Mouse (Mus musculus): ENCODE data around the gene Gm42517. TPM values are rescaled to one million over a fixed set of nuclear protein-coding genes. Genes with fewer than 3 reads are reported as not detected.

The Gm42517 gene
- polyA plus RNA-seq, 1 experiment, result 0.53 TPM

DNA sequence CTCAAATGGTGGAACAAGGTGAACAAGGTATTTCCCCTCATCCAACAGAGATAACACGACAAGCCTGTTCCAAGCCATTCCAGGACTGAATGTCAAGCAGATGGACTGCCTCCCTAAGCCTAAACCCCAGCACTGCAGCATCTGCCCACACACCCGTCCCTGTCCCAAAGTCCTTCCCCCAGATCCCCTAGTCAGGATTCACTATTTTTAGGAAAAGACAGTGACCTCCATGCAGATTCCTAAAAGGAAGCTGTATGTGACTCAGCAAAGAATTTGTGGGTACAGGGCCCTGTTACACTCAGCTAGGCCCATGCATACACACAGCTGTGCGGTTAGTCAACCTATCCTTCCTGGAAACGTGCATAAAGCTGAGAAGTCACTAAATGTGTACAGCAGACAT is 18.7 kb upstream of the Gm42517 start:
- H3K36me3 ChIP-seq (ENCODE audit: control insufficient read depth, insufficient read depth, low read length), result no peaks in the 10 kb centered on the region
- no peak for TF ChIP-seq POLR2A (IDR thresholded peaks at IDR 0.05; ENCODE audit: control insufficient read depth, low read depth, low read length)
- TF ChIP-seq CTCF (IDR thresholded peaks at IDR 0.05; ENCODE audit: control insufficient read depth, insufficient read depth, insufficient replicate concordance, low read depth, low read length), result no peak
- H3K4me1 ChIP-seq (ENCODE audit: control insufficient read depth, insufficient read depth, low read length), result no peaks in the 10 kb centered on the region
- no peak overlapping the region for H3K27ac ChIP-seq (ENCODE audit: control insufficient read depth, insufficient read depth, low read depth, low read length)
- H3K27me3 ChIP-seq (ENCODE audit: control insufficient read depth, insufficient read depth, low read length), result no peaks in the 10 kb centered on the region
- H3K4me3 ChIP-seq (ENCODE audit: control insufficient read depth, low read depth, low read length), result no peak overlapping the region

GRCm38 (mm10) chr5:108385632-108386031 is 17.9 kb upstream of the Gm42517 start:
- H3K4me1 ChIP-seq (ENCODE audit: control insufficient read depth, insufficient read depth, low read length), result no peaks in the 10 kb centered on the region

GRCm38 (mm10) chr5:108378346-108378745 is 10.6 kb upstream of the Gm42517 start:
- no peaks in the 10 kb centered on the region for H3K4me1 ChIP-seq (ENCODE audit: control insufficient read depth, insufficient read depth, low read length)
- no peaks in the 10 kb centered on the region for H3K27me3 ChIP-seq (ENCODE audit: control insufficient read depth, insufficient read depth, low read length)
- TF ChIP-seq POLR2A (IDR thresholded peaks at IDR 0.05; ENCODE audit: control insufficient read depth, low read depth, low read length) (no peak), CTCF (IDR thresholded peaks at IDR 0.05; ENCODE audit: control insufficient read depth, insufficient read depth, insufficient replicate concordance, low read depth, low read length) (no peak)
- H3K36me3 ChIP-seq (ENCODE audit: control insufficient read depth, insufficient read depth, low read length), result no peaks in the 10 kb centered on the region
- no peak overlapping the region for H3K27ac ChIP-seq (ENCODE audit: control insufficient read depth, insufficient read depth, low read depth, low read length)
- no peak overlapping the region for H3K4me3 ChIP-seq (ENCODE audit: control insufficient read depth, low read depth, low read length)

More at GRCm38 (mm10) chr5:108385632-108386031, 17.9 kb upstream of the Gm42517 start:
- no peak overlapping the region for H3K27ac ChIP-seq (ENCODE audit: control insufficient read depth, insufficient read depth, low read depth, low read length)
- no peaks in the 10 kb centered on the region for H3K27me3 ChIP-seq (ENCODE audit: control insufficient read depth, insufficient read depth, low read length)
- no peak overlapping the region for H3K4me3 ChIP-seq (ENCODE audit: control insufficient read depth, low read depth, low read length)
- H3K36me3 ChIP-seq (ENCODE audit: control insufficient read depth, insufficient read depth, low read length), result no peaks in the 10 kb centered on the region
- TF ChIP-seq POLR2A (IDR thresholded peaks at IDR 0.05; ENCODE audit: control insufficient read depth, low read depth, low read length) (no peak), CTCF (IDR thresholded peaks at IDR 0.05; ENCODE audit: control insufficient read depth, insufficient read depth, insufficient replicate concordance, low read depth, low read length) (no peak)

- no peaks in the 10 kb centered on the region for H3K27me3 ChIP-seq (ENCODE audit: control insufficient read depth, insufficient read depth, low read length)
- TF ChIP-seq POLR2A (IDR thresholded peaks at IDR 0.05; ENCODE audit: control insufficient read depth, low read depth, low read length) (no peak), CTCF (IDR thresholded peaks at IDR 0.05; ENCODE audit: control insufficient read depth, insufficient read depth, insufficient replicate concordance, low read depth, low read length) (no peak)
- H3K4me3 ChIP-seq (ENCODE audit: control insufficient read depth, low read depth, low read length), result no peak overlapping the region
- H3K4me1 ChIP-seq (ENCODE audit: control insufficient read depth, insufficient read depth, low read length), result no peaks in the 10 kb centered on the region
- no peaks in the 10 kb centered on the region for H3K36me3 ChIP-seq (ENCODE audit: control insufficient read depth, insufficient read depth, low read length)
- no peak overlapping the region for H3K27ac ChIP-seq (ENCODE audit: control insufficient read depth, insufficient read depth, low read depth, low read length)
Observed at GRCm38 (mm10) chr5:108376059-108376458, 8.3 kb upstream of the Gm42517 start.

DNA sequence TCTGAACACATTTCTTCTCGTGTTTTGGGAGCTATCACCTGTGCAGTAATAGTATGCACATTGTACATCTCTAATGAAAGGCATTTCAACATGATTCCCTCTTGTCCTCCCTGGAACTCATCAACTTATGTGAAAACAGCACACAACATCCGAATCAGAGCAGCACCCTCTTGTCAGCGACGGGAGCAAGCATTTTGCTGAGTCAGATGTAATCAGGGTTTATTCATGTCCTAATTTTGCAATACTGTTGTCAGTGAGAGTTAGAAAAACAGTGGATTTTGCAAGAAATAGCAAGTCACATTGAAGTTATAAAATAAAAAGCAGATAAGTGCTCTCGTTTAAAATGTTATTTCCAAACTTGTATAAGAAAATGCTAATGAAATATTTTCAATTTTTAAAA is 6.4 kb upstream of the Gm42517 start:
- peaks cover 3% of the 10 kb centered on the region for H3K4me1 ChIP-seq (ENCODE audit: control insufficient read depth, insufficient read depth, low read length)
- no peak overlapping the region for H3K4me3 ChIP-seq (ENCODE audit: control insufficient read depth, low read depth, low read length)
- no peaks in the 10 kb centered on the region for H3K27me3 ChIP-seq (ENCODE audit: control insufficient read depth, insufficient read depth, low read length)
- no peaks in the 10 kb centered on the region for H3K36me3 ChIP-seq (ENCODE audit: control insufficient read depth, insufficient read depth, low read length)
- TF ChIP-seq CTCF (IDR thresholded peaks at IDR 0.05; ENCODE audit: control insufficient read depth, insufficient read depth, insufficient replicate concordance, low read depth, low read length), result no peak
- TF ChIP-seq POLR2A (IDR thresholded peaks at IDR 0.05; ENCODE audit: control insufficient read depth, low read depth, low read length), result no peak
- H3K27ac ChIP-seq (ENCODE audit: control insufficient read depth, insufficient read depth, low read depth, low read length), result no peak overlapping the region

DNA sequence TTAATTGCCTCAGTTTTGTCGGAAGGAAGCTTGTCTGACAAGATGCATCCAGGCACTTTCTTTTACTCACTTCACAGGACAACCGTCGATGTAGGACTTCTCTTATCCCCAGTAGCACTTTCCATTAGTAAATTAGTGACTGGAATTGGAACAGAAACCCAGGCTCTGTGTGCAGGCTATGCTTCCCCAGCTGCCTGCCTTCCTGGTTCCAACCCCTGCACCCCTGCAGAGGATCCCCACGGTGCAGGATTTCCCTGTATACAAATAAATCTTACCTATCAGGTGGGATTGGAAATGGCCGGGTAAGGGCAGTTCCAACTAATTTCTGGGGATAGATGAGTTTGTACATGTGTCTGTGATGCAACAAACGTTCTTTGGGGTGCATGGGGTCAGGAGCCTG is 2.2 kb upstream of the Gm42517 start:
- Histone ChIP-seq H3K27ac (ENCODE audit: control insufficient read depth, insufficient read depth, low read depth, low read length) (no peak overlapping the region), H3K36me3 (ENCODE audit: control insufficient read depth, insufficient read depth, low read length) (no peaks in the 10 kb centered on the region), H3K27me3 (ENCODE audit: control insufficient read depth, insufficient read depth, low read length) (no peaks in the 10 kb centered on the region)

GRCm38 (mm10) chr5:108368851-108369621 is 1.3 kb upstream of the Gm42517 start:
- H3K27ac ChIP-seq (ENCODE audit: control insufficient read depth, insufficient read depth, low read depth, low read length), result no peak overlapping the region
- H3K4me1 ChIP-seq (ENCODE audit: control insufficient read depth, insufficient read depth, low read length), result peaks cover 25% of the 10 kb centered on the region
- no peaks in the 10 kb centered on the region for H3K36me3 ChIP-seq (ENCODE audit: control insufficient read depth, insufficient read depth, low read length)
- H3K4me3 ChIP-seq (ENCODE audit: control insufficient read depth, low read depth, low read length), result peak overlapping the region; percentile 75
- TF ChIP-seq CTCF (IDR thresholded peaks at IDR 0.05; ENCODE audit: control insufficient read depth, insufficient read depth, insufficient replicate concordance, low read depth, low read length) (no peak), POLR2A (IDR thresholded peaks at IDR 0.05; ENCODE audit: control insufficient read depth, low read depth, low read length) (no peak)
- H3K27me3 ChIP-seq (ENCODE audit: control insufficient read depth, insufficient read depth, low read length), result no peaks in the 10 kb centered on the region

More for the DNA sequence above, 2.2 kb upstream of the Gm42517 start:
- Histone ChIP-seq H3K4me3 (ENCODE audit: control insufficient read depth, low read depth, low read length) (no peak overlapping the region), H3K4me1 (ENCODE audit: control insufficient read depth, insufficient read depth, low read length) (peaks cover 25% of the 10 kb centered on the region)
- TF ChIP-seq POLR2A (IDR thresholded peaks at IDR 0.05; ENCODE audit: control insufficient read depth, low read depth, low read length), result no peak

Measured in testis, adult 2 months (tissue).